Mouse (Mus musculus): ENCODE measurements around the gene Boc. TPM values are rescaled to one million over a fixed set of nuclear protein-coding genes. Genes with fewer than 3 reads are reported as not detected.

Boc gene
- total and polyA plus RNA-seq, 3 experiments: 3.5 to 5.6 (median 4.2) TPM

- no peak for DNase-seq
- no peaks in the 10 kb centered on the region for H3K79me2 ChIP-seq (replicated peaks; ENCODE audit: control insufficient read depth, insufficient read depth, low read length)
- whole genome bisulfite sequencing: 96% methylated on average over 3 of the region's 3 CpGs
- H3K27ac ChIP-seq: no peak overlapping the region
- H3K27me3 ChIP-seq (ENCODE audit: control insufficient read depth, insufficient read depth, low read length): no peaks in the 10 kb centered on the region
- H3K36me3 ChIP-seq (ENCODE audit: control insufficient read depth, insufficient read depth, low read length): no peaks in the 10 kb centered on the region; the same call in 1 of the 2 replicates
- no peak overlapping the region for H3K9ac ChIP-seq (ENCODE audit: low read depth, low read length)
- TF ChIP-seq POLR2A (IDR thresholded peaks at IDR 0.05; ENCODE audit: insufficient read depth, low read depth, low read length) (no peak), CTCF (IDR thresholded peaks at IDR 0.05) (no peak), EP300 (IDR thresholded peaks at IDR 0.05; ENCODE audit: insufficient read depth, low read depth, low read length) (no peak)
- H3K4me1 ChIP-seq (ENCODE audit: control insufficient read depth, insufficient read depth, low read length): 0 out of 2 replicates have a peak, but pooled peaks cover 2% of the 10 kb centered on the region
- intact Hi-C loops (cut with DNase I): no loop called here
- no peak overlapping the region for H3K4me3 ChIP-seq
Observed at GRCm38 (mm10) chr16:44498447-44498846, 60.2 kb downstream of the Boc start.

GRCm38 (mm10) chr16:44496971-44497464, 61.7 kb downstream of the Boc start:
- Histone ChIP-seq H3K9ac (ENCODE audit: low read depth, low read length) (no peak overlapping the region), H3K4me3 (no peak overlapping the region), H3K36me3 (ENCODE audit: control insufficient read depth, insufficient read depth, low read length) (no peaks in the 10 kb centered on the region; the same call in 1 of the 2 replicates), H3K4me1 (ENCODE audit: control insufficient read depth, insufficient read depth, low read length) (no peaks in the 10 kb centered on the region), H3K27me3 (ENCODE audit: control insufficient read depth, insufficient read depth, low read length) (no peaks in the 10 kb centered on the region), H3K79me2 (replicated peaks; ENCODE audit: control insufficient read depth, insufficient read depth, low read length) (no peaks in the 10 kb centered on the region), H3K27ac (no peak overlapping the region)
- intact Hi-C loops (cut with DNase I): no loop called here
- WGBS: 80% methylated on average over 15 of the region's 15 CpGs
- no peak for TF ChIP-seq CTCF (IDR thresholded peaks at IDR 0.05)
- no peak for TF ChIP-seq POLR2A (IDR thresholded peaks at IDR 0.05; ENCODE audit: insufficient read depth, low read depth, low read length)
- no peak for TF ChIP-seq EP300 (IDR thresholded peaks at IDR 0.05; ENCODE audit: insufficient read depth, low read depth, low read length)
- DNase-seq: no peak

- TF ChIP-seq CTCF (IDR thresholded peaks at IDR 0.05): no peak
- intact Hi-C loops (cut with DNase I): no loop called here
- Histone ChIP-seq H3K9ac (ENCODE audit: low read depth, low read length) (no peak overlapping the region), H3K27me3 (ENCODE audit: control insufficient read depth, insufficient read depth, low read length) (no peaks in the 10 kb centered on the region), H3K4me3 (no peak overlapping the region), H3K79me2 (replicated peaks; ENCODE audit: control insufficient read depth, insufficient read depth, low read length) (no peaks in the 10 kb centered on the region), H3K36me3 (ENCODE audit: control insufficient read depth, insufficient read depth, low read length) (no peaks in the 10 kb centered on the region; the same call in 1 of the 2 replicates), H3K27ac (no peak overlapping the region; the same call in 1 of the 2 replicates), H3K4me1 (ENCODE audit: control insufficient read depth, insufficient read depth, low read length) (no peaks in the 10 kb centered on the region)
- DNase-seq: no peak
- WGBS: 58% methylated on average over 8 of the region's 8 CpGs
Observed at GRCm38 (mm10) chr16:44494441-44495108, 64.1 kb downstream of the Boc start.

GRCm38 (mm10) chr16:44493868-44494267, 64.8 kb downstream of the Boc start:
- 63% methylated on average over 6 of the region's 6 CpGs for WGBS
- no peak overlapping the region for H3K4me3 ChIP-seq
- no peak overlapping the region for H3K9ac ChIP-seq (ENCODE audit: low read depth, low read length)
- no peaks in the 10 kb centered on the region for H3K27me3 ChIP-seq (ENCODE audit: control insufficient read depth, insufficient read depth, low read length)
- no peak overlapping the region for H3K27ac ChIP-seq
- TF ChIP-seq EP300 (IDR thresholded peaks at IDR 0.05; ENCODE audit: insufficient read depth, low read depth, low read length) (no peak), POLR2A (IDR thresholded peaks at IDR 0.05; ENCODE audit: insufficient read depth, low read depth, low read length) (no peak), CTCF (IDR thresholded peaks at IDR 0.05) (no peak)
- DNase-seq: peak in 1 of 2 experiments; percentile 39
- H3K36me3 ChIP-seq (ENCODE audit: control insufficient read depth, insufficient read depth, low read length): no peaks in the 10 kb centered on the region; the same call in 1 of the 2 replicates
- intact Hi-C loops (cut with DNase I): no loop called here
- H3K4me1 ChIP-seq (ENCODE audit: control insufficient read depth, insufficient read depth, low read length): no peaks in the 10 kb centered on the region
- no peaks in the 10 kb centered on the region for H3K79me2 ChIP-seq (replicated peaks; ENCODE audit: control insufficient read depth, insufficient read depth, low read length)

- no peaks in the 10 kb centered on the region for H3K4me1 ChIP-seq (ENCODE audit: control insufficient read depth, insufficient read depth, low read length)
- TF ChIP-seq POLR2A (IDR thresholded peaks at IDR 0.05; ENCODE audit: insufficient read depth, low read depth, low read length) (no peak), EP300 (IDR thresholded peaks at IDR 0.05; ENCODE audit: insufficient read depth, low read depth, low read length) (no peak), CTCF (IDR thresholded peaks at IDR 0.05) (no peak)
- DNase-seq: no peak
- H3K9ac ChIP-seq (ENCODE audit: low read depth, low read length): no peak overlapping the region
- no peak overlapping the region for H3K27ac ChIP-seq
- WGBS: 88% methylated on average over 9 of the region's 9 CpGs
- H3K4me3 ChIP-seq: no peak overlapping the region
- no peaks in the 10 kb centered on the region for H3K36me3 ChIP-seq (ENCODE audit: control insufficient read depth, insufficient read depth, low read length)
- no peaks in the 10 kb centered on the region for H3K27me3 ChIP-seq (ENCODE audit: control insufficient read depth, insufficient read depth, low read length)
- H3K79me2 ChIP-seq (replicated peaks; ENCODE audit: control insufficient read depth, insufficient read depth, low read length): no peaks in the 10 kb centered on the region
- intact Hi-C loops (cut with DNase I): no loop called here
Observed at GRCm38 (mm10) chr16:44492706-44493105, 66.0 kb downstream of the Boc start.

GRCm38 (mm10) chr16:44492151-44492550, 66.5 kb downstream of the Boc start:
- no peaks in the 10 kb centered on the region for H3K27me3 ChIP-seq (ENCODE audit: control insufficient read depth, insufficient read depth, low read length)
- H3K9ac ChIP-seq (ENCODE audit: low read depth, low read length): no peak overlapping the region
- intact Hi-C loops (cut with DNase I): no loop called here
- no peaks in the 10 kb centered on the region for H3K36me3 ChIP-seq (ENCODE audit: control insufficient read depth, insufficient read depth, low read length)
- H3K4me3 ChIP-seq: no peak overlapping the region
- H3K27ac ChIP-seq: no peak overlapping the region
- H3K4me1 ChIP-seq (ENCODE audit: control insufficient read depth, insufficient read depth, low read length): no peaks in the 10 kb centered on the region
- DNase-seq: no peak
- no peak for TF ChIP-seq EP300 (IDR thresholded peaks at IDR 0.05; ENCODE audit: insufficient read depth, low read depth, low read length)
- no peak for TF ChIP-seq POLR2A (IDR thresholded peaks at IDR 0.05; ENCODE audit: insufficient read depth, low read depth, low read length)
- no peak for TF ChIP-seq CTCF (IDR thresholded peaks at IDR 0.05)
- WGBS: 95% methylated on average over 6 of the region's 6 CpGs
- H3K79me2 ChIP-seq (replicated peaks; ENCODE audit: control insufficient read depth, insufficient read depth, low read length): no peaks in the 10 kb centered on the region

All from heart, adult 2 months (tissue).